Mouse (Mus musculus) left cerebral cortex, adult 11 months (tissue): Measurements from ENCODE around the gene Sptbn4.

Experiments used
- DNase-seq: peaks from one replicate; pipeline ENCODE4 v3.0.0; 2022; ENCODE audit warnings: low spot score

Gene Sptbn4

GRCm38 (mm10) chr7:27326101-27326880, 121.2 kb downstream of the Sptbn4 start:
- DNase-seq = no peak

- DNase-seq = no peak
Observed at GRCm38 (mm10) chr7:27325697-27326096, 121.8 kb downstream of the Sptbn4 start.

- no peak for DNase-seq
Observed at GRCm38 (mm10) chr7:27324928-27325327, 122.6 kb downstream of the Sptbn4 start.

GRCm38 (mm10) chr7:27324161-27324560, 123.3 kb downstream of the Sptbn4 start:
- no peak for DNase-seq

- no peak for DNase-seq
Observed at GRCm38 (mm10) chr7:27323001-27323400, 124.5 kb downstream of the Sptbn4 start.

GRCm38 (mm10) chr7:27322291-27322690, 125.2 kb downstream of the Sptbn4 start:
- DNase-seq = no peak

GRCm38 (mm10) chr7:27319411-27319810, 128.1 kb downstream of the Sptbn4 start:
- no peak for DNase-seq

GRCm38 (mm10) chr7:27315958-27316357, 131.5 kb downstream of the Sptbn4 start:
- no peak for DNase-seq

GRCm38 (mm10) chr7:27314393-27314792, 133.1 kb downstream of the Sptbn4 start:
- no peak for DNase-seq

- no peak for DNase-seq
Observed at GRCm38 (mm10) chr7:27311651-27312284, 135.7 kb downstream of the Sptbn4 start.

GRCm38 (mm10) chr7:27310996-27311535, 136.4 kb downstream of the Sptbn4 start:
- no peak for DNase-seq

GRCm38 (mm10) chr7:27310306-27310705, 137.2 kb downstream of the Sptbn4 start:
- no peak for DNase-seq

- DNase-seq = no peak
Observed at GRCm38 (mm10) chr7:27309832-27310231, 137.7 kb downstream of the Sptbn4 start.

- DNase-seq = no peak
Observed at GRCm38 (mm10) chr7:27308821-27309549, 138.5 kb downstream of the Sptbn4 start.

GRCm38 (mm10) chr7:27307551-27307950, 139.9 kb downstream of the Sptbn4 start:
- DNase-seq = no peak
